Mouse (Mus musculus): ENCODE measurements at regions not wholly inside any gene's neighbourhood (a gene's known extent, or its start where the extent isn't known, plus 50 kb on each side); places are given as distances from the start of the nearest gene placed in this dataset.
A peak's percentile ranks its signal among the peaks of the same experiment; 100 is the strongest.

GRCm38 (mm10) chr7:117264341-117264740 lies 116.4 kb upstream of the Xylt1 start:
- no peak overlapping the region for H3K4me3 ChIP-seq (ENCODE audit: insufficient read depth, poor library complexity, severe bottlenecking)
- TF ChIP-seq FOSL1 (IDR thresholded peaks at IDR 0.05; ENCODE audit: insufficient read depth, low read length, poor library complexity, severe bottlenecking): no peak
- TF ChIP-seq CEBPB (IDR thresholded peaks at IDR 0.05; ENCODE audit: low read depth): no peak
- TF ChIP-seq MYOG (IDR thresholded peaks at IDR 0.05; ENCODE audit: control insufficient read depth, extremely low read depth, insufficient read length): no peak
- no peak for TF ChIP-seq USF1 (IDR thresholded peaks at IDR 0.05; ENCODE audit: low read depth)
- no peak for TF ChIP-seq MYOD1 (IDR thresholded peaks at IDR 0.05; ENCODE audit: control insufficient read depth, insufficient read length, low read depth)
- TF ChIP-seq CTCF (IDR thresholded peaks at IDR 0.05; ENCODE audit: control insufficient read depth, insufficient read depth, insufficient read length): no peak
- no peak for TF ChIP-seq MAX (IDR thresholded peaks at IDR 0.05)
- no peaks in the 10 kb centered on the region for H3K79me2 ChIP-seq (ENCODE audit: control insufficient read depth, insufficient read depth)
- no peak overlapping the region for H3ac ChIP-seq (ENCODE audit: control insufficient read depth, insufficient read length, low read depth)
- H3K27me3 ChIP-seq (ENCODE audit: control insufficient read depth, insufficient read depth, insufficient read length): no peaks in the 10 kb centered on the region
- no peaks in the 10 kb centered on the region for H3K36me3 ChIP-seq (ENCODE audit: control insufficient read depth, insufficient read depth)
- H3K79me3 ChIP-seq (ENCODE audit: low read depth): no peaks in the 10 kb centered on the region

GRCm38 (mm10) chr7:117268096-117268495 lies 112.7 kb upstream of the Xylt1 start:
- H3K4me3 ChIP-seq (ENCODE audit: insufficient read depth, poor library complexity, severe bottlenecking): no peak overlapping the region
- TF ChIP-seq MAX (IDR thresholded peaks at IDR 0.05): no peak
- no peaks in the 10 kb centered on the region for H3K79me2 ChIP-seq (ENCODE audit: control insufficient read depth, insufficient read depth)
- no peaks in the 10 kb centered on the region for H3K79me3 ChIP-seq (ENCODE audit: low read depth)
- no peaks in the 10 kb centered on the region for H3K27me3 ChIP-seq (ENCODE audit: control insufficient read depth, insufficient read depth, insufficient read length)
- no peak overlapping the region for H3ac ChIP-seq (ENCODE audit: control insufficient read depth, insufficient read length, low read depth)
- H3K36me3 ChIP-seq (ENCODE audit: control insufficient read depth, insufficient read depth): no peaks in the 10 kb centered on the region

GRCm38 (mm10) chr7:117269263-117269897 lies 111.4 kb upstream of the Xylt1 start:
- TF ChIP-seq MAX (IDR thresholded peaks at IDR 0.05) (no peak), MYOG (IDR thresholded peaks at IDR 0.05; ENCODE audit: control insufficient read depth, extremely low read depth, insufficient read length) (no peak), FOSL1 (IDR thresholded peaks at IDR 0.05; ENCODE audit: insufficient read depth, low read length, poor library complexity, severe bottlenecking) (no peak), USF1 (IDR thresholded peaks at IDR 0.05; ENCODE audit: low read depth) (no peak), CTCF (IDR thresholded peaks at IDR 0.05; ENCODE audit: control insufficient read depth, insufficient read depth, insufficient read length) (no peak), MYOD1 (IDR thresholded peaks at IDR 0.05; ENCODE audit: control insufficient read depth, insufficient read length, low read depth) (no peak), CEBPB (IDR thresholded peaks at IDR 0.05; ENCODE audit: low read depth) (no peak)
- no peaks in the 10 kb centered on the region for H3K79me2 ChIP-seq (ENCODE audit: control insufficient read depth, insufficient read depth)
- H3ac ChIP-seq (ENCODE audit: control insufficient read depth, insufficient read length, low read depth): no peak overlapping the region
- H3K79me3 ChIP-seq (ENCODE audit: low read depth): no peaks in the 10 kb centered on the region
- H3K27me3 ChIP-seq (ENCODE audit: control insufficient read depth, insufficient read depth, insufficient read length): no peaks in the 10 kb centered on the region
- no peak overlapping the region for H3K4me3 ChIP-seq (ENCODE audit: insufficient read depth, poor library complexity, severe bottlenecking)
- no peaks in the 10 kb centered on the region for H3K36me3 ChIP-seq (ENCODE audit: control insufficient read depth, insufficient read depth)

GRCm38 (mm10) chr7:117278388-117278961 lies 102.3 kb upstream of the Xylt1 start:
- TF ChIP-seq CTCF (IDR thresholded peaks at IDR 0.05; ENCODE audit: control insufficient read depth, insufficient read depth, insufficient read length): no peak
- TF ChIP-seq FOSL1 (IDR thresholded peaks at IDR 0.05; ENCODE audit: insufficient read depth, low read length, poor library complexity, severe bottlenecking): no peak
- no peak for TF ChIP-seq MYOD1 (IDR thresholded peaks at IDR 0.05; ENCODE audit: control insufficient read depth, insufficient read length, low read depth)
- TF ChIP-seq MYOG (IDR thresholded peaks at IDR 0.05; ENCODE audit: control insufficient read depth, extremely low read depth, insufficient read length): no peak
- no peak for TF ChIP-seq CEBPB (IDR thresholded peaks at IDR 0.05; ENCODE audit: low read depth)
- TF ChIP-seq USF1 (IDR thresholded peaks at IDR 0.05; ENCODE audit: low read depth): no peak
- TF ChIP-seq MAX (IDR thresholded peaks at IDR 0.05): no peak
- H3K27me3 ChIP-seq (ENCODE audit: control insufficient read depth, insufficient read depth, insufficient read length): no peaks in the 10 kb centered on the region
- no peaks in the 10 kb centered on the region for H3K79me2 ChIP-seq (ENCODE audit: control insufficient read depth, insufficient read depth)
- H3K36me3 ChIP-seq (ENCODE audit: control insufficient read depth, insufficient read depth): no peaks in the 10 kb centered on the region
- H3K4me3 ChIP-seq (ENCODE audit: insufficient read depth, poor library complexity, severe bottlenecking): no peak overlapping the region
- H3ac ChIP-seq (ENCODE audit: control insufficient read depth, insufficient read length, low read depth): no peak overlapping the region
- H3K79me3 ChIP-seq (ENCODE audit: low read depth): no peaks in the 10 kb centered on the region

- TF ChIP-seq CEBPB (IDR thresholded peaks at IDR 0.05; ENCODE audit: low read depth) (no peak), MYOD1 (IDR thresholded peaks at IDR 0.05; ENCODE audit: control insufficient read depth, insufficient read length, low read depth) (no peak), MYOG (IDR thresholded peaks at IDR 0.05; ENCODE audit: control insufficient read depth, extremely low read depth, insufficient read length) (no peak), USF1 (IDR thresholded peaks at IDR 0.05; ENCODE audit: low read depth) (no peak), MAX (IDR thresholded peaks at IDR 0.05) (no peak), CTCF (IDR thresholded peaks at IDR 0.05; ENCODE audit: control insufficient read depth, insufficient read depth, insufficient read length) (no peak), FOSL1 (IDR thresholded peaks at IDR 0.05; ENCODE audit: insufficient read depth, low read length, poor library complexity, severe bottlenecking) (no peak)
- no peaks in the 10 kb centered on the region for H3K79me2 ChIP-seq (ENCODE audit: control insufficient read depth, insufficient read depth)
- no peaks in the 10 kb centered on the region for H3K27me3 ChIP-seq (ENCODE audit: control insufficient read depth, insufficient read depth, insufficient read length)
- no peak overlapping the region for H3ac ChIP-seq (ENCODE audit: control insufficient read depth, insufficient read length, low read depth)
- H3K79me3 ChIP-seq (ENCODE audit: low read depth): no peaks in the 10 kb centered on the region
- no peaks in the 10 kb centered on the region for H3K36me3 ChIP-seq (ENCODE audit: control insufficient read depth, insufficient read depth)
- H3K4me3 ChIP-seq (ENCODE audit: insufficient read depth, poor library complexity, severe bottlenecking): no peak overlapping the region
Observed at GRCm38 (mm10) chr7:117282194-117282593, 98.6 kb upstream of the Xylt1 start.

- Histone ChIP-seq H3K79me3 (ENCODE audit: low read depth) (no peaks in the 10 kb centered on the region), H3K79me2 (ENCODE audit: control insufficient read depth, insufficient read depth) (no peaks in the 10 kb centered on the region), H3K27me3 (ENCODE audit: control insufficient read depth, insufficient read depth, insufficient read length) (no peaks in the 10 kb centered on the region), H3K36me3 (ENCODE audit: control insufficient read depth, insufficient read depth) (no peaks in the 10 kb centered on the region), H3ac (ENCODE audit: control insufficient read depth, insufficient read length, low read depth) (no peak overlapping the region), H3K4me3 (ENCODE audit: insufficient read depth, poor library complexity, severe bottlenecking) (peak overlapping the region; percentile 11)
- TF ChIP-seq USF1 (IDR thresholded peaks at IDR 0.05; ENCODE audit: low read depth): no peak
- no peak for TF ChIP-seq MAX (IDR thresholded peaks at IDR 0.05)
- TF ChIP-seq CTCF (IDR thresholded peaks at IDR 0.05; ENCODE audit: control insufficient read depth, insufficient read depth, insufficient read length): no peak
- no peak for TF ChIP-seq CEBPB (IDR thresholded peaks at IDR 0.05; ENCODE audit: low read depth)
- no peak for TF ChIP-seq FOSL1 (IDR thresholded peaks at IDR 0.05; ENCODE audit: insufficient read depth, low read length, poor library complexity, severe bottlenecking)
Observed at GRCm38 (mm10) chr7:117285206-117285605, 95.6 kb upstream of the Xylt1 start.

Data from C2C12 (cell line).